In the genomic region with DNA sequence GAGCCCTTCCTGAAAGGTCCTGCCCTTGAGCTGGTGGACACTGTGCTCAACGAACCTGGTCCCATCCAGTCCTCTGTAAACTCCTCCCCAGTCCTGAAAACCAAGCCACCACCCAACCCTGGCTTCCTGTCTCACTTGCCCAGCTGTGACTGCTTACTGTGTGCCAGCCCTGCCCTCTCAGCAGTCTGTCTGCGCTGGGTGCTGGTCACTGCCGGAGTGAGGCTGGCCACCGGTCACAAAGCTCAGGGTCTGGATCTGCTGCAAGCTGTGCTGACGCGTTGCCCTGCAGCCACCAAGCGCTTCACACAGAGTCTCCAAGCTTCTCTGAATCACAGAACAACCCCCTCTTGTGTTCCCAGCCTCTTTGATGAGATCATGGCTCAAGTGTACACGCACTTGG, we compare ENCODE assay signal across 12 mouse cellular contexts. TPM values are rescaled to one million over a fixed set of nuclear protein-coding genes. Genes with fewer than 3 reads are reported as not detected.
DNase-seq lines count a peak whose midpoint lies in the region; ATAC-seq and TF ChIP-seq lines count a peak whose summit lies in the region.
"Had no signal": no experiment of that assay in that cellular context is flagged by ENCODE, and none has a peak within 500 bp of the region (broad histone marks: within the 10 kb centered on the region; RNA-seq: fewer than 3 reads in every experiment).

No protein-coding gene starts in this region.

- no peak overlapping the region for H3K27ac ChIP-seq in midbrain, embryonic 11.5 days (ENCODE audit: low read depth, low read length)
- no peak overlapping the region for H3K27ac ChIP-seq in midbrain, postnatal 0 days (ENCODE audit: low read depth, low read length)
- H3K27ac ChIP-seq: forebrain, embryonic 15.5 days; hindbrain, embryonic 15.5 days had no signal

- H3K36me3 ChIP-seq in midbrain, embryonic 11.5 days (ENCODE audit: control insufficient read depth, insufficient read depth, low read length), result peaks cover 26% of the 10 kb centered on the region
- no peaks in the 10 kb centered on the region for H3K36me3 ChIP-seq in midbrain, postnatal 0 days (ENCODE audit: insufficient read depth, low read length)
- H3K36me3 ChIP-seq: hindbrain, embryonic 15.5 days had no signal

- H3K9me3 ChIP-seq in midbrain, embryonic 11.5 days (ENCODE audit: control insufficient read depth, low read length), result no peaks in the 10 kb centered on the region
- no peaks in the 10 kb centered on the region for H3K9me3 ChIP-seq in midbrain, postnatal 0 days (ENCODE audit: low read length)
- H3K9me3 ChIP-seq: forebrain, embryonic 15.5 days; hindbrain, embryonic 15.5 days had no signal

- no peaks in the 10 kb centered on the region for H3K4me1 ChIP-seq in midbrain, embryonic 11.5 days (ENCODE audit: control insufficient read depth, insufficient read depth, low read length)
- no peaks in the 10 kb centered on the region for H3K4me1 ChIP-seq in midbrain, postnatal 0 days (ENCODE audit: insufficient read depth, low read length)
- H3K4me1 ChIP-seq: forebrain, embryonic 15.5 days; hindbrain, embryonic 15.5 days had no signal

- no peak for ATAC-seq in midbrain, embryonic 11.5 days (ENCODE audit: low FRiP score)
- no peak for ATAC-seq in midbrain, postnatal 0 days (ENCODE audit: low FRiP score)
- ATAC-seq: forebrain, embryonic 15.5 days had no signal

- intact Hi-C loops in gastrocnemius, postnatal 14 days (cut with DNase I; ENCODE audit: low total_unique reads), result loop anchor here (5.0 kb wide), 1 partner anchor 73 kb away; no protein-coding TSS in a partner anchor
- intact Hi-C loops in heart, postnatal 25 days (cut with DNase I), result no loop called here

- DNase-seq in gastrocnemius, postnatal 14 days, result peak; percentile 17
- no peak for DNase-seq in gastrocnemius, adult 8-10 months (ENCODE audit: low spot score in 2 of 2)
- DNase-seq in midbrain, embryonic 11.5 days (ENCODE audit: low spot score, missing footprints), result peak; percentile 49
- no peak for DNase-seq in midbrain, postnatal 0 days (ENCODE audit: low spot score)
- DNase-seq in heart, postnatal 25 days (ENCODE audit: low spot score), result peak; percentile 38
- no peak for DNase-seq in spleen, postnatal 36 days (ENCODE audit: low spot score in 2 of 2)
- no peak for DNase-seq in thymus, postnatal 4 days
- DNase-seq: cerebellum, postnatal 10 days; thymus, postnatal 14 days had no signal

- no peak overlapping the region for H3K4me2 ChIP-seq in midbrain, embryonic 11.5 days
- H3K4me2 ChIP-seq in midbrain, postnatal 0 days (ENCODE audit: low read depth, low read length, poor library complexity, severe bottlenecking), result no peak overlapping the region
- H3K4me2 ChIP-seq: forebrain, embryonic 15.5 days; hindbrain, embryonic 15.5 days; liver, embryonic 11.5 days had no signal

- H3K27me3 ChIP-seq in midbrain, embryonic 11.5 days (ENCODE audit: control insufficient read depth, insufficient read depth, low read length), result no peaks in the 10 kb centered on the region
- H3K27me3 ChIP-seq in midbrain, postnatal 0 days (ENCODE audit: insufficient read depth, low read length), result no peaks in the 10 kb centered on the region
- H3K27me3 ChIP-seq: forebrain, embryonic 15.5 days; hindbrain, embryonic 15.5 days had no signal

- no peak overlapping the region for H3K4me3 ChIP-seq in midbrain, embryonic 11.5 days (ENCODE audit: low read depth, low read length)
- no peak overlapping the region for H3K4me3 ChIP-seq in midbrain, postnatal 0 days (ENCODE audit: low read depth, low read length)
- H3K4me3 ChIP-seq: forebrain, embryonic 15.5 days; hindbrain, embryonic 15.5 days had no signal

- H3K9ac ChIP-seq in midbrain, embryonic 11.5 days (ENCODE audit: low read length), result no peak overlapping the region
- no peak overlapping the region for H3K9ac ChIP-seq in midbrain, postnatal 0 days (replicated peaks; ENCODE audit: low read length, poor library complexity, severe bottlenecking)
- H3K9ac ChIP-seq: forebrain, embryonic 15.5 days; hindbrain, embryonic 15.5 days had no signal

- WGBS in midbrain, embryonic 11.5 days, result 96% methylated on average over 8 of the region's 8 CpGs
- 92% methylated on average over 8 of the region's 8 CpGs for WGBS in midbrain, postnatal 0 days

- no peak for TF ChIP-seq CTCF in midbrain, postnatal 0 days (IDR thresholded peaks at IDR 0.05)

RNA-seq across cellular contexts. Expression of a gene that starts 10.6 kb away (rescaled TPM):
- 100 to 1,000 TPM; 212 to 228 TPM for total RNA-seq in gastrocnemius, postnatal 14 days (2021)
- total RNA-seq in gastrocnemius, adult 8-10 months (2022), result 100 to 1,000 TPM; 260 to 281 (median 273) TPM
- polyA plus RNA-seq in midbrain, embryonic 11.5 days (2014; fragmentation: Nextera tagmentation; extraction: Ambion mirVana), result 404 and 408 TPM in 2 replicates
- total RNA-seq in midbrain, postnatal 0 days (2014; rRNA removed), result 145 and 153 TPM in 2 replicates
- polyA plus RNA-seq in midbrain, postnatal 0 days (2015; fragmentation: Nextera tagmentation; extraction: Ambion mirVana), result 525 and 567 TPM in 2 replicates
- total RNA-seq in heart, postnatal 25 days (2021), result 100 to 1,000 TPM; 284 to 288 TPM

RNA-seq across cellular contexts. Expression of a gene that starts 16.2 kb away (rescaled TPM):
- 10 to 100 TPM; 17.6 to 19.0 TPM for total RNA-seq in gastrocnemius, postnatal 14 days (2021)
- total RNA-seq in gastrocnemius, adult 8-10 months (2022), result 10 to 100 TPM; 17.5 to 21.6 (median 18.9) TPM
- polyA plus RNA-seq in midbrain, embryonic 11.5 days (2014; fragmentation: Nextera tagmentation; extraction: Ambion mirVana), result 97.8 and 99.5 TPM in 2 replicates
- 63.1 and 69.1 TPM in 2 replicates for total RNA-seq in midbrain, postnatal 0 days (2014; rRNA removed)
- 83.2 and 87.1 TPM in 2 replicates for polyA plus RNA-seq in midbrain, postnatal 0 days (2015; fragmentation: Nextera tagmentation; extraction: Ambion mirVana)
- total RNA-seq in heart, postnatal 25 days (2021), result 10 to 100 TPM; 21.3 to 23.1 TPM

RNA-seq across cellular contexts. Expression of a gene that starts 19.2 kb away (rescaled TPM):
- 1 to 10 TPM; 1.1 to 4.1 TPM for total RNA-seq in gastrocnemius, postnatal 14 days (2021)
- total RNA-seq in gastrocnemius, adult 8-10 months (2022), result under 1 TPM in 3 of 4 experiments, not detected in 1; 0.07 to 0.58 (median 0.21) TPM
- polyA plus RNA-seq in midbrain, embryonic 11.5 days (2014; fragmentation: Nextera tagmentation; extraction: Ambion mirVana), result 29.4 and 33.3 TPM in 2 replicates
- total RNA-seq in midbrain, postnatal 0 days (2014; rRNA removed), result 2.7 and 4.5 TPM in 2 replicates
- polyA plus RNA-seq in midbrain, postnatal 0 days (2015; fragmentation: Nextera tagmentation; extraction: Ambion mirVana), result 1.7 and 2.7 TPM in 2 replicates
- 1 to 10 TPM in 1 of 2 experiments, under 1 TPM in 1; 0.65 to 1.9 TPM for total RNA-seq in heart, postnatal 25 days (2021)

RNA-seq across cellular contexts. Expression of a gene that starts 35.3 kb away (rescaled TPM):
- total RNA-seq in gastrocnemius, postnatal 14 days (2021), result 1 to 10 TPM; 7.2 to 8.4 TPM
- total RNA-seq in gastrocnemius, adult 8-10 months (2022), result 1 to 10 TPM; 5.3 to 7.5 (median 6.8) TPM
- polyA plus RNA-seq in midbrain, embryonic 11.5 days (2014; fragmentation: Nextera tagmentation; extraction: Ambion mirVana), result 76.5 and 82.5 TPM in 2 replicates
- total RNA-seq in midbrain, postnatal 0 days (2014; rRNA removed), result 21.8 and 31.1 TPM in 2 replicates
- 30.1 and 32.8 TPM in 2 replicates for polyA plus RNA-seq in midbrain, postnatal 0 days (2015; fragmentation: Nextera tagmentation; extraction: Ambion mirVana)
- total RNA-seq in heart, postnatal 25 days (2021), result 10 to 100 TPM; 10.2 to 11.2 TPM

RNA-seq across cellular contexts. Expression of a gene that starts 36.0 kb away (rescaled TPM):
- total RNA-seq in gastrocnemius, postnatal 14 days (2021), result 10 to 100 TPM; 14.5 to 14.9 TPM
- 10 to 100 TPM; 14.9 to 17.3 (median 15.7) TPM for total RNA-seq in gastrocnemius, adult 8-10 months (2022)
- 50.8 and 53.0 TPM in 2 replicates for polyA plus RNA-seq in midbrain, embryonic 11.5 days (2014; fragmentation: Nextera tagmentation; extraction: Ambion mirVana)
- 43.3 and 59.3 TPM in 2 replicates for total RNA-seq in midbrain, postnatal 0 days (2014; rRNA removed)
- 63.5 and 67.3 TPM in 2 replicates for polyA plus RNA-seq in midbrain, postnatal 0 days (2015; fragmentation: Nextera tagmentation; extraction: Ambion mirVana)
- 10 to 100 TPM; 15.5 to 18.5 TPM for total RNA-seq in heart, postnatal 25 days (2021)

Comparison
In these comparisons a context has a peak if more than half of its experiments do, and no peak if none do; other contexts are left out.
1. DNase-seq: peak in gastrocnemius, postnatal 14 days (single experiment), midbrain, embryonic 11.5 days (single experiment) and heart, postnatal 25 days (single experiment); none in gastrocnemius, adult 8-10 months (0 of 2), midbrain, postnatal 0 days (single experiment), spleen, postnatal 36 days (0 of 2) and thymus, postnatal 4 days (single experiment).